Mouse (Mus musculus) right cerebral cortex, postnatal 10 days (tissue): ENCODE measurements around the gene Sec24b.

ENCODE experiments used
- DNase-seq, 2 experiments: peaks; one replicate each; pipeline ENCODE4 v3.0.0; 2021; ENCODE audit warnings: low spot score in 2 of 2

The Sec24b gene

DNA sequence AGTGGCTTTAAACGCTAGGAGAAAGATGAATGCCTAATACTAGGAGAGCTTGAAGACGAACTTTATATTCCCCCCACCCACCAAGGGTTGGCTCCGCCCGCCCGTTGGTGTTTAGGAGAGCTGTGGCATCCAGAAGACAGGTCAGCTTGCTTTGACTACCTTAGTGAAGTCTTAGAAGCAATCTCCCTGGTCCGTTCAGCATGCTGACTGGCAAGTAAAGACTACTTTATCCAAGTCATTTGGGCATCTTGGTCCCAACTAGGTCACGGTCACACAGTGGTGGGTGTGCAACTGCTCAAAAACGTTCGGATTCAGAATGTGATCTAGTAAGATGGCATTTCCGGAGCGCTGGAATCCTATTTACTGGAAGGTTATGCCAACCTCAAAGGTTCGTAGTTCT, at the start of gene Sec24b:
Gene Sec24b (minus strand): TSS at position 273 of the 400 bp plus-strand sequence.
- DNase-seq: peak; percentile 39 to 40

DNA sequence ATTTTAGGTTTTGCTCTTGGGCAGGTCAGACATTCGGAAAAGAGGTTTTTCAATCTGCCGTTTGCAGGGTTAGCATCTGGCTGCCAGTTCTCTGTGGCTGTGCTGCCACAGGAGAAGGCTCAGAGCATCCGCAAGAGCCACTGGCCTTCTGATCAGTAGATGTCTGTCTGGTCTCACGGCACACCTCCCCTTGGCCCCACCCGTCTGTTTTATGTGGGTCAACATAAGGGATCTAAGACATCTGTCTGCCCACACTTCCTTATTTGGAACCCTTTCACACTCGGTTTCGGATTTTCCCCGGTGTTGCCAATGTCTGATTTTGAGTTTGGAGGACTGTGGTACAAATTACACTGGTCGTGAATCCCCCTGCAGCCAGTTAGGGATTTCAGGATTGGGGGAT, 43.1 kb upstream of the Sec24b start:
- DNase-seq: no peak

DNA sequence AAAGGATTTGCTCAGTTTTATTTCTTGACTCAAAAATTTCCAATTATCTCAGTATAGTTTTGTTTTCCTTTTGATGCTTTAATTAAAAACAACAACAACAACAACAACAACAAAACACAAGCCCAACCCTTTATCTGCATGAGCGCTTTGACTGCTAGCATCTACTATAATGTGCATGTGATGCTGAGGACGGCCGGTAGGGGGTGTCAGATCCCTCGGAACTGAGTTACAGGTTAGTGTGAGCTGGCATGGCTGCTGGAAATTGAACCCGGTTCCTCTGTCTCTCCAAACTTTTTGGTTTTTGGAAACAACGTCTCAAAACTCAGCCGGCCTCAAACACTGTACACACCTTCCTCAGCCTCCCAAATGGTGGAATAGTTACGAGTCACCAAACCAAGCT, 42.1 kb upstream of the Sec24b start:
- no peak for DNase-seq

DNA sequence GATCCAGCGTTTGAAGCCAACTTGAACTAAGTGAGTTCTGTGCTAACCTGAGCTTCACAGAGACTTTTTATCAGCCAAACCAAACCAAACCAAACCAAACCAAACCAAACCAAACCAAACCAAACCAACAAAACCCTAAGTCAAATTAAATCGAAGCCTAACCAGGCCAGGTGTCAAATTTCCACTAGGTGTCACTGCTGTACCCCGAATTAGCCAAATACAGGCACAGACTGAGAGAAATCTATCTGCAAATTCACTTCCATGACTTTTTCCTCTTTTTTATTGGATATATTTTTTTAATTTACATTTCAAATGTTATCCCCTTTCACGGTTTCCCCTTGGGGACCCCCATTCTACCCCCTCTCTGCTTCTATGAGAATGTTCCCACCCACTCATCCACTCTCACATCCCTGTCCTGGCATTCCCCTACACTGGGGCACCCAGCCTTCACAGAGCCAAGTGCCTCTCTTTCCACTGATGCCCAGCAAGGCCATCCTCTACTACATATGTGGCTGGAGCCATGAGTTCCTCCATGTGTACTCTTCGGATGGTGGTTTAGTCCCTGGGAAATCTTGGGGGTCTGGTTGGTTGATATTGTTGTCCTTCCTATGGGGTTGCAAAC, 33.9 kb upstream of the Sec24b start:
- peak; percentile 48 to 75 for DNase-seq

DNA sequence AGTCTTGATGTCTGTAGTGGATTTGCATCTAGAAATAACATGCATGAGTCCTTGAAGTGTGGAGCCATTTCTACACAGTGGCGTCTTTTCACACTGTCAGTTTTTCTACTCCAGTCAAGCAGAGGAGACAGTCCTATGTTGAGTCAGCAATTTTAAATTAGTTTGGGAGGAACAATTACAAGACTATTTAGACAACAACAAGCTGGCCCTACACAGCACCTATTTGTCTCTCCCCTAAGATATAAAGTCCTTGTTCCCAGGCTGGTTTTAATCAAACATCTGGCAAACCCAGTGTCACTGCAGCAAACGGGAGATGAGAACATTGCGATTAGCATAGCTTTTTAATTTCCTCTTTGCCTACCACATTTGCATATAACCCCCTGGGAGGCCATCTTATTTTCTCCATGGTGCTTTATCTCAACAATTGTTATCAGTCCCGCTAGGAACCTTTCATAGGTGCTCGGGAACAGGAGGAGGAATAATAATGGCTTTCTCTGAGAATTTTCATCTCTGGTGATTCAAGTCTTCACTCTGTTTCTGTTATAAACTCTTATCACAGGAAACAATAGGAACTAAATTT, 32.9 kb upstream of the Sec24b start:
- DNase-seq: no peak

DNA sequence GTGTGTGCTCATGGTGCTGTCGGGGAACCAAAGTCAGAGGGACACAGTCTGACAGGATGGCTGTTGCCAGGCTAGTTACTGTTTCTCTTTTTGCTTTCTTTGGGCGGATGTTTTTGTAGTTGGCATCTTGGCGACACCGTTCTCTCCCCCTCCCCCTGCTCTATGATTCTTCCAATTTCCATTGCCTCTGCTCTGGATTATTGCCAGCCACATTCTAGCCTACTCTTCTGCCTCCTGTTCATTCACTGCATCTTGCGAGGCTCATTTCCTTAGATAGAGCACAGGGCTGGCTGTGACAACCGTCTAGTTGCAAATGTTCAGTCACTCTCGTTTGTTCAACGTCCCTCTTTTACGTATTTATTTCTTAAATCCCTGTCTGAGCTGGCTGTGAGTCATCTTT, 29.1 kb upstream of the Sec24b start:
- DNase-seq: no peak

DNA sequence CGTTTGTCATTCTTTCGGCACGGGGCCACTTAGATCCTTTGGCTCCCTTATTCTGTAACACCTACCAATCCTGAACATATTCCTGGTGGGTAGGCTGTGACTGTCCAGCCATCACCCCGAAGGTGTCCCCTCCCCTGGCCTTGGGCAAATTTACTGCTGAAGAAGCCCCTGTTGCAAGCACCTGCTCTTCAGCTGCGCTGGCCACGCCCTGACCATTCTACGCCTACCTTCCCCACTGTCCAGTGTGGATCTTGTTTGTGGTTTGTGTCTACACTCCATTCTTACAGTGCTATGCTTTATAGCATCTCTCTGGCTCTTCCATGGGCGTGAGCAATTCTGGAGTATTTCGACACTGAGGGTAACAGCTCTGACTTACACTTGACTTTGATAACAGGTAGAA, 27.3 kb upstream of the Sec24b start:
- DNase-seq: no peak

DNA sequence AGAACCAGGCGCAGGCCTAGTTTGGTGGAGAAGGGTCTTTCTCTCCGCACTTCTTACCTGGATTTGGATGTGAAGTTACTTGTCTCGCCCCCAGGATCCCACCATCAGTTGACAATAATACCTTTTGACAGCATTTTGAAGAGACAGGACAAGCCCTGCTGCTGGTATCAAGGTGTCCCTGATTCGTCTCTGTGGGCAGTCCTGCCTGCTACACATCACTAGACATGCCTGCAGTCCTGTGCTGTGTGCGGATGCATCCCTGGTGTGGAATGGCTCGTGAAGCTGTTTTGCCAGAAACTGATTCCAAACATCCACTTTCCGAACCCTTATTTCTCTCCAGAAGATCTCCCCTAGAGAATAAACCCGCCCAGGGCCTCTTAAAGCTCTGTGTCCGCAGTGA, 26.1 kb upstream of the Sec24b start:
- no peak for DNase-seq

DNA sequence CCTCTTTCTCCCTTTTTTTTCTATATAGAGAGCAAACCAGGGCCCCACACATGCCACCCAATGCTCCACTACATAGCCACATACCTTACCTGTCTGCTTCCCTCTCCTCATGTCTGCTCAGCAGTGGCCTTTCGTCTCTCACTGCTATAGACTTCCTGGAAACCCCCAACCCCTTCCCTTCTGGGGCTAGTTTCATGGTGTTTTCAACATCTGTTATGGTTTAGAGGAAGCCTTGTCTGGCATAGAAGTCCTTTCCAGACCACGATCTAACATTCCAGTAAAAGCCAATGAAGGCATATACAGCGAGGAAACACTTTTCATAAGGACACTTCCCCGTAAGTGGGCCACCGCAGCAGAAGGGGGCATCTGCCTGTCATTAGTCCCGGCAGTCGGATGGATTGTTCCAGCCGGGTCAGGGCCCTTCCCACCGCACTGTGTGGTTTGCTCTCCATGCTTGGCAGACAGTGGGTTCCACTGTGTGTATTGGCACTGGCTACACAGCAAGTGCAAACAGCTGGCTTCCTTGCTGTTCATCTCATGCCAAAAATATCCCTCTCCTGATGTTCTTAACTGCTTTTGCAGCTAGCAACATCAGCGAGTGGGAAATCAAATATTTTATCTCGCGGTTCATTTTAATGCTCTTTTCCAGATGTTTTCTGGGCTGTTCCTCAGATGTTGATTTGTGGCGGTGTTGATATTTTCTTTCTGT, 25.2 kb upstream of the Sec24b start:
- DNase-seq: peak; percentile 32 to 45

DNA sequence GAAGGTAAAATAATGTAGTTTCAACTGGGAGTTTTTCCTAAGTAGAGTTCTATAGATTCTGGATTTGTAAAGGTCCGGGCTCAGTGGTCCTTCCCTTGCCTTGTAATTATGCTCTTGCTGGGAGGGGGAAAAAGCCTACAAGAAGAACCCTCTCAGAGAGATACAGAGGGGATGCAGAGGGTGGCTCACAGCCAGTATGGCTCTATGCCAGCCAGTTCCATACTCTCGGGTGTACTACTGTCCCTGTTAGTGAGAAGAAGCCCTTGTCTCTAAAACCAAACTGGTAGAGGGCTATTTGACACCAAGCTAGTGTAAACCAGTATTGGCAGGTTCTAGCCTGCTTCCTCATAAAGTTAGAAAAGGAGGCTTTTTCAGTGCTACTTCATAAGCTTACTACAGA, 22.0 kb upstream of the Sec24b start:
- DNase-seq: no peak

DNA sequence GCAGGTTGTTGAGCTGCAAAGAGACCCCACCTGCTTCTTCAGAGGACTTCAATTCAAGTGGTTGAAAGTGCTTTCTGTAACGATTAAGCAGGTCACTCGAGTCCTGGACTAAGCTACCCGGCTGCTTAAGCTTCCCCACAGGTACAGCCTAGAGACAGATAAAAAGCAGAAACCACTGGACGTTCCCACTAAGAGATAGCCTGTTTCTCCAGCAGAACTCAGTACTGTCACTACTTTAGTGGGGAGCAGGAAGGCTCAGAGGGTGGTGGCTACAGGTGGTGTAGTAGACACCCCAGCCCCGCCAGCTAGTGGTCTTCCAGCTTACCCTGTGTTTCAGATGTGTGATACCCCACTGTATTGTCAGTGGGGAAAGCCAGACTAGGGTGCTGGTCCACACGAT, 19.3 kb upstream of the Sec24b start:
- DNase-seq: no peak

DNA sequence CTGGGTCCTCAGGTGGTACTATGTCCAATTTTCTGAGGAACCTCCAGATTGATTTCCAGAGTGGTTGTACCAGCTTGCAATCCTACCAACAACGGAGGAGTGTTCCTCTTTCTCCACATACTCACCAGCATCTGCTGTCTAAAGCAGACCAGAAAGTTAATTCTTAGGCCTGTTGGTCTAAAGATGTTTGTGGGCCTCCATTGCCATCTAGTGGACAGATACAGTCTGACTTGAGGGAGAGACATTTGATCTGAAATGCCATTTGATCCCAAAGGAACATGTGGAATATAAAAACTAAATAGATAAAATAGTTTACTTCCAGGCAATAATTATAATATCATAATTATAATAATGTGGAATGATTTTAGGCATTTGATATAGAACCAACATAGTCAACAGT, 18.4 kb upstream of the Sec24b start:
- DNase-seq: peak; percentile 77 to 79

DNA sequence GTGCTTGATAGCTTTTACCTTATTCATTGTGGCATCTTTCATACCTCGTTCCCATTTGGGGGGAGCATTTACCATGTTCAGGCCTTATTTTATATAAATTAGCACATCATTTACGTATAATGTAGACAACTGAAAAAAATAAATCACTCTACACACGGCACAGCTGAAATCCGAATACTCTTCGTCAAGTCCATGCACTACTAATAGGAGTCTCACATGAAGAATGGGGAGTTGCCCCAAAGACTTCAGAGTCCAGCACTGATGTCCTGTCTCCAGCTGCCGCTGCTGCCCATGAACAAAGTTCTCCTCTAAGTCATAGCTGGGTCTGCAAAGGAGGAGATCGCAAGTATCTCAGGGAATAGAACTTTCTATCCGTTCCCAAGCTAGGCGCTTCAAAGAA, 15.9 kb upstream of the Sec24b start:
- DNase-seq: no peak

DNA sequence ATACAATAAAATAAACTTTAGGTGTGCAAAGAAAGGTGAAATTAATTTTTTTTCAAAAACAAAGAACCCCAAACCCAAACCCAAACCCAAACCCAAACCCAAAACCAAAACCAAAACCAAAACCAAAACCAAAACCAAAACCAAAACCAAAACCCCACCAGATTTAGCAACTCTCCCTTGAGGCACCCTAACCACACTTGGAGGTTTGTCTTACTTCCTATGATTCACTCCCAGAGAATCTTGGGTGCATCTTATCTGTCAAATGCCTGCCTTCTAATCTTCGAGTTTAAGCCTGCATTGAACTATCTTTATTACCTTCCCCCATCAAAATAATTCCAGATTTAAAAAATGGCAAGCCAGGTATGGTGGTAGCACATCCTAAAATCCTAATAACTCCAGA, 14.4 kb upstream of the Sec24b start:
- DNase-seq: no peak

DNA sequence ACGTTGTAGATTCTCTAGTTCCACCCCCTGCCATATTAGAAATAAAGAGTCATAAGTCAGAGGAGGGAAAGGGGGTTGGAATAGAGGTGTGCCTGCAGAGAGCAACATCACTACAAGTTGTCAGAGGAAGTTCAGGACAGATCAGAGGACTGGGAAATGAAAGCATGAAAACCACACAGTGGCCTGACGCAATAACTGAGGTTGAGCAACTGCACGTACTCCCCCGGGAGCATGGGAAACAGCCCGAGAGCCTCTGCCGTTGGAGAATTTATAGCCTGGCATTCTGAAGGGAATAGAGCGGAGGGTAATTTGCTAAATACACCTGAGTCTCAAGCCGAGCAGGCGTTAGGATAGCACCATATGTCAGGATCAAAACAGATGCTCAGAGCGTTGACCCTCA, 11.7 kb upstream of the Sec24b start:
- no peak for DNase-seq

DNA sequence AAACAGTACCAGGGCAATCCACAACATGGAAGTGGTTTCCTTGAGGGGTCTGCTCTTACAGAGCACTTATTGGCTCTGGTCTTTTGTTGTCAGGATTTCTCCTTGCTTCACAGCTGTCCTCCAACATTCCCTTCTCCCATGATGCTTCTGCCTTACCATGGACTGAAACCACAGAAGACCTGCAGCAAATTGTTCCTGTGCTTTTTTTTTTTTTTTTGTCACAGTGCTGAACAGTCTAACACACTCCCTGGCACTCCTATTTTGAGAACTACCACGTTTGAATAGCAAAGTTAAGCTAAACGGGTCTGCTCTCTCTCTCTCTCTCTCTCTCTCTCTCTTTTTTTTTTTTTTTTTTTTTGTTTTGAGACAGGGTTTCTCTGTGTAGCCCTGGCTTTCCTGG, 10.6 kb upstream of the Sec24b start:
- DNase-seq: no peak

DNA sequence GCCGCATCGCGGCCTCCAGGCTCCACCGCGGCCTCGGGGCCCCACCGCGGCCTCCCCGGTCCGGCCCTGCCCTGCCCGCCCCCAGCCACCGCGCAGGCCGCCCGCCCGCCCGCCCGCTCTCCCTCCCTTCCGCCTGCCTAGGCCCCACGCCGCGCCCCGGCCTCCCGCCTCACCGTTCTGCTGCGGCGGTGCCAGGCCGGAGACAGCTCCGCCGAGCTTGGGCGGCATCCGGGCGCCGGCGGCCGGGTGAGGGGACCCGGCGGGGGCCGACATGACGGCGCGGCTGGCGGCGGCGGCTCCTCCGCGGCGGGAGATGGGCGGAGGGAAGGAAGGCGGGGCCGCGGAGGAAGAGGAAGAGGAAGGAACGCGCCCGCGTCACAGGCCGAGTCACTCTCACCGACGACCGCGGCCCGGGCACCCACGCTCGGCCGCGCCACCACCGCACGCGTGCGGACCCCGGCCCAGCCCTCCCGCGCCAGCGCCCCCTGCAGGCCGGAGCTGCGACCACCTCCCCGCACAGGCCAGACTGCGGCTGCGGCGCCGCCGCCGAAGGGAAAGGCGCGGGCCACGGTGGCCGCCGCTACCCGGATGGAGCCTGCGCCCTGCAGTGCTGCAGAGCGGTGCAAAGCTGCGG, 840 bp downstream of the Sec24b start:
- peak; percentile 93 for DNase-seq

DNA sequence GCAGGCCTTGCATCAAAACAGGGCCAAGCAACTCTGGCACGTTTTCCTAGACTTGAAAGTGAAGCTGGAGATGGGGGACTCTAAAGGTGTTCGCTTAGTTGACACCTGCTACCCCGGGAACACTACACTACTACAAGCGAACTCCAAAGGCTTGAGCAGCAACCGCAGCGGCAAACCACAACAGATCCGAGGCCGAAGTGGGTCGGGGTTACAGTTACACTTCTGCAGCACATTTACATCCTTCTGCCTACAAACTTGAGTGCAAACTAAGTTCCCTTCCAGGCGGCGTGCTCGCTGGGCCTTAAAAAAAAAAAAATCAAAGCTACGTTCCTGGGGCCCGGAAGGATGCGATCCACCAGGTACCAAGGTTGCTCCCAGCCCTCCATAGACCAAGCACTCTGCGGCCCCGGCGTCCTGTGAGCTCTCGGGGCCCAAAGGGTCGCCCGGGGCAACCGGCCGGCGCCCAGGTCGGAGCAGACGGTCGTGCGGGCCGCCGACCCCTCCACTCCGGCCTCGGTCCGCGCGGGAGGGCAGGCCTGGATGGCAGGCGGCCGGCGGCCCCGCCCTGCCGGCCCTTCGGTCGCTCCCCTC, 1.5 kb downstream of the Sec24b start:
- peak; percentile 41 to 42 for DNase-seq

DNA sequence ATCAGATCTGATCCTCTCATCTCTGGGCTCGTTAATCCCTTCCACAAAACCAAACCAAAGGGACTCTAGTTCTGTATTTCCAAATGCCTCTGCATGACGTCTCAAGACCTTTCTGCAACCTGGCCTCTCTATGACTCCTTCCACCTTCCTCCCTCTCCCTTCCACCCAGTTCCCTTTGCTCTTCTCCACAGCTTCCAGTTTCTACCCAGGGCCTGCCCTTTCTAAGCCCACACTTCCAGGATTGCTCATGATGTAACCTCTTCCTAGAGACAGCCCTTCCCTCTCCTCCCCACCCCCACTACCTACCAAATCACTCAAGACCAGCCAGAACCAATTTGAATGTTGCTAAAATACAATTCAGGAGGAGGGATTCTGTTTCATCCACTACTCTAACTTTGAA, 2.9 kb downstream of the Sec24b start:
- DNase-seq: no peak

DNA sequence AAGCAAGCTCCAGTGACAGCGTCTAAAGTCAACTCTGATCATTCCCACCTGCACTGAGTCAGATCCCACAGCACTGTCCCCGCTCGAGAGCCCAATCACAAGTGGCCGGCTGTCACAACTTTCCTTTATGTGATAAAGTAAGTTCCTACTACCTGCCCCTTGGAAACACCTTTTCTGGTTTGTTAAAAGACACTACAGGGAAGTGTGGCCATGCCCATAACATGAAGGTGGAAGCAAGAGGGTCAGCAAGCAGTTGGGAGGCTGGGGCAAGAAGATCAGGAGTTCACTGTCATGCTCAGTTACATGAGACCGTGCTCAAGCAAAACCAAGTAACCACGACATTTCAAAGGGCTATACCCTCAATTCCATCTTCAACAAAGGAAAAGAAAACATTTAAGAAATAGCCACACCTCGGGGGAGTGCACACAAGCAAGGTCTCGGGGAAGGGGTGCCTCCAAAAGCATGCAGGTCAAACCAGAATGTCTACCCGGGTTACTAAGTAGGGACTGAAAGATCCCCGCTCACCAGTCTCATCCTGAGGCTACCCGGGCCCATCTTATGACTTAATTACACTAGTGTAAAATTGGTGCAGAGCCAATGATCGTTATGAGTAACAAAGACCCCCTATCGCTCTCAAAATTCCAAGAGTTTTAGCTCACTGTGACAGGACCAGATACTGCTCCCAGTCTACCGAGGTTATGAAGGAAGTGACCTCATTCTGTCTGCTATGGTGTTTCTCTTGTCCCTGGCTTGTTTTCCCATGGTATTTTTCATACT, 3.6 kb downstream of the Sec24b start:
- no peak for DNase-seq

DNA sequence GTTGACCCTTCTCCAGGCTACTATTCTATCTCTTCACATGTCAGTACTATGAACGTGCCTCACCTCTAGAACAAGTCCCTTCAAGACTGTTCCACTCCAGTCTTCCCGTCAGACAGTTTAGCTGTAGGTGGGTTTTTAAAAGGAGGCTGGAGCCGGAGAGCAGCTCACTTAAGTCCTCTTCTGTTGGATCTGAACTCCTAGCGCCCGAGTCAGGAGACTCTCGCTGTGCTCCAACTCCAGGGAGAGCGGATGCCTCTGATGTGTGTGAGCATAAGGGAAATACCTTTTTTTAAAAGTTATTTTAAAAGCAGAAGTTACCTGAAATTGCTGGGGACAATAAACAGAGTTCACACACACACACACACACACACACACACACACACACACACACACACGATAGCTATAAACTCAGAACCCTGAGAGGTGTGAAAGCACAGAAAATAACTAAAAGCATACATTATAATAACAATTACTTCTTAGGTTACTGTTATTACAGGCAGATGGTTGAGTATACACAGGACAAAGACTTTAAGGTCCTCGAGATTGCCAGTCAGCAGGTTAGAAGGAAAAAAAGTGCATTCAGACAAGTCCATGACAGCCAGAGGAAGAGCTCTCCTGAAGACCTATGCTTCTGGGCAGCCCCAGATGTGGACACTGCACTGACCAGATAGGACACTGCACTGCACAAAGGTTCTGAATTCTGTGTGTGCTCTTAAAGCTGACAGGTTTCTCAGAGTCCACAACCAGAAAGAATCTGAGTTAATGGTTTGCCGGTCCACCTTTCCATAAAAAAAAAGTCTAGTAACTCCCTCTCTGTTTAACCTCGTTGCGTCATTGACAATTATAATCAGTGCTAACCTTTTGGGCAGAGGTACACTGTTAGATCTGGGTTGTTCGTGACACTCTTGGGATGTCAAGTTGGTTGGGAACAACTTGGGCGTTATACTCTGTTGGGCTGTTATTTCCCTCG, 5.7 kb downstream of the Sec24b start:
- DNase-seq: no peak
